Mouse (Mus musculus): ENCODE data around the gene Gnb1l. TPM values are rescaled to one million over a fixed set of nuclear protein-coding genes. Genes with fewer than 3 reads are reported as not detected.

Gnb1l gene
- polyA plus RNA-seq, 1 experiment from 2014 or later: 12.9 TPM

DNA sequence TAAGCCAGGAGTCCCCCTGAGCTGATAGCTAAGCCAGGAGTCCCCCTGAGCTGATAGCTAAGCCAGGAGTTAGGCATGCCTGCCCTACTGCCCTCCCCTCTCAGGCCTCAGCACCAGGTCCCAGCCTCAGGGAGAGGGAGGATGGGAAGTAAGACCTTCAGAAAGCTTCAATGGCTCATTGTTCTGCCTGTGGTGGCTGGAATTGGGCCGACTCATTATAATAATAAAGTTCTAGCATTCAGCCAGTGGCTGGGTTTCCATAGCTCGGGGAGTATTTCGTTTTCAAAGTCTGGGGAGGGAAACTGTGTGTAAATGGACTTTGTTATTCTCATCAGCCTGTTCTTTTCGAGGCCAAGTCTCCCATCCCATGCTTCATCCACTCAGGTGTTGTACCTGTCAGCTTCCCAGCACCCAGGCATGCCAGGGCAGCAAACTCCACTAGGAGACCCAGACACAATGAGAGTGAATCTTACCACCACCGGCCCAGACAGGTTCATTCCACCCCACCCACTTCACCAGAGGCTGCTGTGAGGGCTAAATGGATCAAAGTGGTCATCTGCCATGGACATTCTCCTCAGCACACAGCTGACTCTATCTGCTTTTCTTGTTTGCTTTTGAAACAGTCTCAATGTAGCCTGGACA, 13.6 kb upstream of the Gnb1l start:
- Histone ChIP-seq H3K36me3 (no peaks in the 10 kb centered on the region), H3K4me1 (peaks cover 11% of the 10 kb centered on the region), H3K27me3 (replicated peaks) (no peaks in the 10 kb centered on the region), H3K27ac (no peak overlapping the region), H3K4me2 (replicated peaks) (no peak overlapping the region), H3K4me3 (no peak overlapping the region), H3K9me3 (no peaks in the 10 kb centered on the region), H3K9ac (no peak overlapping the region)
- 29% methylated on average over 5 of the region's 5 CpGs for WGBS
- no peak for ATAC-seq (ENCODE audit: low FRiP score, low read depth)

DNA sequence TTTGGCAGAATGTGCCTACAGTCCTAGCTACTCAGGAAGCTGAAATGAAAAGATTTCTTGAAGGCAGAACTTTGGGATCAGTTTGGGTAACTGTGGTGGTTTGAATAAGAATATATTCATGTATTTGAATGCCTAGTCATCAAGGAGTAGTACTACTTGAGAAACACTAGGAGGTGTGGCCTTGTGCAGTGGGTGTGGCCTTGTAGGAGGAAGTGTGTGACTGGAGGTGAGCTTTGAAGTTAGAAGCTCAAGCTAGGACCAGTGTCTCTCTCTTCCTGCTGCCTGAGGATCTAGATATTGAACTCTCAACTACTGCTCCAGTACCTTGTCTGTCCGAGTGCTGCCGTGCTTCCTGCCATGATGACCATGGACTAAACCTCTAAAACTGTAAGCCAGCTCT, 12.4 kb upstream of the Gnb1l start:
- no peaks in the 10 kb centered on the region for H3K27me3 ChIP-seq (replicated peaks)
- no peak overlapping the region for H3K4me2 ChIP-seq (replicated peaks)
- 95% methylated on average over 2 of the region's 2 CpGs for WGBS
- no peaks in the 10 kb centered on the region for H3K9me3 ChIP-seq
- H3K27ac ChIP-seq: no peak overlapping the region
- no peak for ATAC-seq (ENCODE audit: low FRiP score, low read depth)
- peaks cover 11% of the 10 kb centered on the region for H3K4me1 ChIP-seq
- H3K4me3 ChIP-seq: no peak overlapping the region
- H3K36me3 ChIP-seq: no peaks in the 10 kb centered on the region
- no peak overlapping the region for H3K9ac ChIP-seq

DNA sequence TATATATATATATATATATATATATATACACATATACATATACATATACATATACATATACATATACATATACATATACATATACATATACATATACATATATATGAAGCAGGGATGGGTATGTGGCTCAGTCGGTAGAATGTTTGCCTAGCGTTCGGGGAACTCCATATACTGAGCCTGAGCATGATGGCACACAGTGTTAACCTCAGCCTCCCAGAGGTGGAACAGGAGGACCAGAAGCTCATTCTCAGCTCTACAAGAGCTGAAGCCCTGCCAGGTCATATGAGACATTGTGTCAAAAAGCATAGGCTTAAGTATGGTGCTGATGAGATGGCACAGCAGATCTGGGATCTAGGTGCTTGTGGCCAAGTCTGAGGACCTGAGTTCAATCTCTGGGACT, 8.2 kb upstream of the Gnb1l start:
- no peaks in the 10 kb centered on the region for H3K36me3 ChIP-seq
- no peak overlapping the region for H3K27ac ChIP-seq
- no peaks in the 10 kb centered on the region for H3K27me3 ChIP-seq (replicated peaks)
- no peak overlapping the region for H3K4me3 ChIP-seq
- H3K9me3 ChIP-seq: no peaks in the 10 kb centered on the region
- no peak for ATAC-seq (ENCODE audit: low FRiP score, low read depth)
- no peak overlapping the region for H3K9ac ChIP-seq
- WGBS: 96% methylated on average over 3 of the region's 3 CpGs
- H3K4me1 ChIP-seq: no peaks in the 10 kb centered on the region
- no peak overlapping the region for H3K4me2 ChIP-seq (replicated peaks)

DNA sequence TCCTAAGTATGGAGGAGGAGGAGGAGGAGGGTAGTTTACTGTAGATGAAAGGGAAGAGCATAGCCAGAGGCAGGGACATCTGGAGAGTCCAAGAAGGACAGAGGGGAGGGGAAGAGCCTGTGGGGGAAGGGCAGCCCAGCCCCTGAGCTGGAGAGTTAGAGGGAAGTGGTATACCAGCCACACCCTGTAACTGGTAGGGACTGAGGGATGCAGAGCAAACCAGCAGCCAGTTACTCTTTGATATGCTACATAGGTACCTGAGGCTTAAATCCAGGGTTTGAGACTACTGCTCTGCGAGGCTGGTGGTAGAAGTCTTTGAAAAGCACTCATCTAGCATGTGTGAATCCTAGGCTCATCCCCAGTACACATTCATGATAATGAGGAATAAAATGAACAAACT, 7.6 kb upstream of the Gnb1l start:
- Histone ChIP-seq H3K27me3 (replicated peaks) (no peaks in the 10 kb centered on the region), H3K4me1 (no peaks in the 10 kb centered on the region), H3K36me3 (no peaks in the 10 kb centered on the region), H3K4me2 (replicated peaks) (no peak overlapping the region), H3K27ac (no peak overlapping the region), H3K4me3 (no peak overlapping the region), H3K9ac (no peak overlapping the region), H3K9me3 (no peaks in the 10 kb centered on the region)
- WGBS: 68% methylated on average over 1 of the region's 1 CpGs
- ATAC-seq (ENCODE audit: low FRiP score, low read depth): no peak

DNA sequence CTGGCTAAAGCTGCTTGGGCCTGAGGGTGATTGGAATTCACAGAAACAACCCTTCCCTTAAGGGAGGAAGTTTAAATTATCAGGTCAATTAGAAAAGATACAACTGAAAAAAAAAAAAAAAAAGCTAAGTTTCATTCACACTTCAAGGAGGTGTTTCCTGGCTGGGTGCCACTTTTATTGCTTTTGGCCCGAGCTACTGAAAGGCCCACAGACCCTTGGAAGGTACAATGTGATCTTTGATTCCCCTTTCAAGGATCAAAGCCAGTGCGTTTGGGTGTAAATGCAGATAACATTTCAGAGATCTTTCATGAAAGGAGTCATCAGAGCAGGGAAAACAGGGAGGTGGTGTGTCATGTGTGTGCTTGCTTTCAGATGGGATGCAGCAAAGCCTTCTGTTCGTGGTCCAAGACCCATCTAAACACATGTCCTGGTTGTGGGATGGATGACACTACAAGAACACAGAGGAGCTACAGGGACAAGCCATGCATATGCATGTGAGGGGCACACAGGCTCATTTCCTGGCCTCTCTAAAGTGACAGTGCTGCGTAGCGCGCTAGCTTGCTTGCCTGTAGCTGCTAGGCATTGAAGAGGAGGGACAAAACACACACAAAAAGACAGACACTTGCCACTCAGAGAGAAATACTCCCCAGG, 523 bp upstream of the Gnb1l start:
- H3K4me1 ChIP-seq: peaks cover 17% of the 10 kb centered on the region
- no peaks in the 10 kb centered on the region for H3K9me3 ChIP-seq
- 4% methylated on average over 6 of the region's 6 CpGs for WGBS
- peak overlapping the region; percentile 65 for H3K4me3 ChIP-seq
- H3K27me3 ChIP-seq (replicated peaks): no peaks in the 10 kb centered on the region
- peak overlapping the region; percentile 65 for H3K9ac ChIP-seq
- peak overlapping the region; percentile 80 for H3K4me2 ChIP-seq (replicated peaks)
- peaks cover 18% of the 10 kb centered on the region; the same call in 1 of the 2 replicates for H3K36me3 ChIP-seq
- H3K27ac ChIP-seq: peak overlapping the region; percentile 69
- peak; percentile 73 for ATAC-seq (ENCODE audit: low FRiP score, low read depth)

DNA sequence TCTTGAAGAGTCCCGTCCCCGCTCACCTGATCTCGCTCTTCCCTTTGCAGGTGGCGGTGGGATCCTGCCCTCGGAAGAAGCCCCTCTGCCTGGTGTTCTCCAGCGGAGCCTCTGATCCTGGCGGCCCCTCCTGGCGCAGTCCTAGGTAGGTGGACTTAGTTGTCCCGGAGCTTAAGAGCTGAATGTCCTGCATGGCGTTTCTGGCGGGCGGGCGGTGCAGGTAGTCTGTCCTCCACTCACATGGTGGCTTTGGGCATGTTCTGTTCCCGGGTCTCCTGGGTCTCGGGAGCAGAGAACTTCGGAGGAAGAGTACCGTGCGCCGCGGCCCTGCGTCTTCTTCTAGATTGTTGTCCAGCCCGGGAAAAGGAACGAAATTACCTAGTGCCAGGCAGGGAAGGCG, 483 bp downstream of the Gnb1l start:
- ATAC-seq (ENCODE audit: low FRiP score, low read depth): peak; percentile 69; the same call in 1 of the 2 replicates
- H3K36me3 ChIP-seq: peaks cover 21% of the 10 kb centered on the region; the same call in 1 of the 2 replicates
- peak overlapping the region; percentile 65 for H3K4me3 ChIP-seq
- H3K27ac ChIP-seq: no peak overlapping the region
- H3K9ac ChIP-seq: peak overlapping the region; percentile 65
- H3K27me3 ChIP-seq (replicated peaks): no peaks in the 10 kb centered on the region
- H3K9me3 ChIP-seq: no peaks in the 10 kb centered on the region
- under 1% methylated on average over 24 of the region's 24 CpGs for WGBS
- peaks cover 17% of the 10 kb centered on the region for H3K4me1 ChIP-seq
- peak overlapping the region; percentile 80 for H3K4me2 ChIP-seq (replicated peaks)

DNA sequence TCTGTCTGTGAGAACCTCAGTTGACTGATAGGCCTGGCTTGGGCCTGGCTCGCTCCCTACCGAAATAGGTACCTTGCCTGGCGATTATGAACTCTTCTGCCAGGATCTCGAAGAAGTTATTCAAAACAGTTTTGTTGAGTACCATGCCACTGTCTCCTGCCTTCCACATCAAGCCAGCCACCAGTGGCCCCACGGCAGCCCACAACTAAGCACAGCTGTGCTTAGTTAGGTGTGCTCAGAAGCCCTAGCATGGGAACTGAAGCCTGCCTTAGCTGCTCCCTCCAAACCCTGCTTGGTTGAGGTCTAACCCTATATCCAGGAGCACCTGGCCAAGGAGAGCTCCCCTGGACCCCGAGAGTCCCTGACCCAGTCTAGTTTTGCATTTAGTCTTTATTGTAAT, 3.0 kb downstream of the Gnb1l start:
- ATAC-seq (ENCODE audit: low FRiP score, low read depth): no peak
- H3K9me3 ChIP-seq: no peaks in the 10 kb centered on the region
- H3K36me3 ChIP-seq: peaks cover 21% of the 10 kb centered on the region; the same call in 1 of the 2 replicates
- no peak overlapping the region for H3K4me3 ChIP-seq
- H3K27me3 ChIP-seq (replicated peaks): no peaks in the 10 kb centered on the region
- H3K27ac ChIP-seq: no peak overlapping the region
- H3K9ac ChIP-seq: no peak overlapping the region
- WGBS: 94% methylated on average over 6 of the region's 6 CpGs
- H3K4me1 ChIP-seq: peaks cover 17% of the 10 kb centered on the region
- H3K4me2 ChIP-seq (replicated peaks): no peak overlapping the region

DNA sequence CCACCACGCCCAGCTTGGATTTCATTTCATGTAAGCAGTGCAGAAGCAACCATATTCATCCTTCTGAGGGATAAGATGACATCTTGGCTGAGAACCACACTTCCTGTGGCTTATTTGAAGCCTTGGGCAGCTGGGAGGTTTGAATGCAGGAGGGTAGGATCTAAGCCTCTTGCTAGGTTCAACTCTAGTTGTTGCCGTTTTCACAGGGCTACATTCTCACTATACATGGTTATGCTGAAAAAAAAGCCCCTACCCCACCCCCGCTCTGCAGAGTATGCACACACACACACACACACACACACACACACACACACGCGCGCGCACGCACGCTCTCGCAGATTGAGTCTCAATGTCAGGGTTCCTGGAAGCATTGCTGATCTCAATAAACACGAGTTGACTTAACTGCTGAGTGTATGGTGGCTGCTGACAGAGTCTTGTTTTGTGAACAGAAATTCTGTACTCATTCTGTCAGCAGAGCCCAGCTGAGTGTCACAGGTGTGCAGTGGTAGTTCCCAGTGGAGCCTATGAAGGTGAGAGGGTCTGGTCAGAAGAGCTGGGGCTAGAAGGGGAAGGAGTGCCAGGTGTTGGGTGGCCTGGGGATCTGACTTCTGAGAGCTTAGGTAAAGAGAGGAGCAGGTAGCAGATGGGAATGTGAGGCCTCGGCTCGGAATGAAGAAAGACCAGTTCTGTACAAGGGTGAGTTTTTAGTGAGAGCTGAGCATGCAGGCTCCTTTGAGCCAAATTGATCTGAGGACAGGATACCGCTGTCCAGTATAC, 5.2 kb downstream of the Gnb1l start:
- no peak for ATAC-seq (ENCODE audit: low FRiP score, low read depth)
- H3K4me3 ChIP-seq: no peak overlapping the region
- no peaks in the 10 kb centered on the region for H3K9me3 ChIP-seq
- WGBS: 92% methylated on average over 14 of the region's 14 CpGs
- peaks cover 13% of the 10 kb centered on the region for H3K4me1 ChIP-seq
- H3K4me2 ChIP-seq (replicated peaks): no peak overlapping the region
- no peak overlapping the region for H3K9ac ChIP-seq
- H3K27me3 ChIP-seq (replicated peaks): no peaks in the 10 kb centered on the region
- no peak overlapping the region for H3K27ac ChIP-seq
- peaks cover 21% of the 10 kb centered on the region; the same call in 1 of the 2 replicates for H3K36me3 ChIP-seq

DNA sequence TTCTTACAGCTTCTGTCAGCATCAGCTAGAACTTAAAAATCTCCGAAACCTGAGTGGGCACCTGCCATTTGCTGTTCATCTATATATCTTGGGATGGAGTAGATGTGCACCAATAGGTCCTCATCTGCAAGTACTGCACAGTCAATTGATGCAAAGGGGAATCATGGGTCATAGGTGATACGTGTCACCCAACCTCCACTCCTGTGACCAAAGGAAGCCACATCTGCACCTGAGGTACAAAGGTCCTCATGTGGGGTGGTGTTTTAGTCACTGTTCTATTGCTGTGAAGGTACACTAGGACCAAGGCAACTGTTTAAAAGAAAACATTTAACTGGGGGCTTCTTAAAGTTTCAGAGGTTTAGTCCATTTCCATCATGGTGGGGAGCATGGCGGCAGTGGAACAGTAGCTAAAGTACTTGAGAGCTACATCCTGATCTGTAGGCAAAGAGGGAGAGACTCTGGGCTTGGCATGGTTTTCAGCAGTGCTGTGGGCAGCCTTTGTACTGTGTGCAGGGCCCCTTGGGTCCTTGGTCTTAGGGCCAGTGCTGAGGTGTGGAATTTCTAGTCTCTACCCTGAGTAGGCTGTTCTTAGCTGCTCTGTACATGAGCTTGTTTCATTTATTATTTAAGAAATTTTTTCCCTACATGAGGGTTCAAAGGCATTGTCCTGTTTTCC, 8.1 kb downstream of the Gnb1l start:
- no peak overlapping the region for H3K27ac ChIP-seq
- H3K4me2 ChIP-seq (replicated peaks): no peak overlapping the region
- no peak overlapping the region for H3K9ac ChIP-seq
- 94% methylated on average over 3 of the region's 3 CpGs for WGBS
- peaks cover 11% of the 10 kb centered on the region; the same call in 1 of the 2 replicates for H3K36me3 ChIP-seq
- peaks cover 5% of the 10 kb centered on the region; the same call in 1 of the 2 replicates for H3K4me1 ChIP-seq
- no peak for ATAC-seq (ENCODE audit: low FRiP score, low read depth)
- H3K9me3 ChIP-seq: no peaks in the 10 kb centered on the region
- no peak overlapping the region for H3K4me3 ChIP-seq
- H3K27me3 ChIP-seq (replicated peaks): no peaks in the 10 kb centered on the region

DNA sequence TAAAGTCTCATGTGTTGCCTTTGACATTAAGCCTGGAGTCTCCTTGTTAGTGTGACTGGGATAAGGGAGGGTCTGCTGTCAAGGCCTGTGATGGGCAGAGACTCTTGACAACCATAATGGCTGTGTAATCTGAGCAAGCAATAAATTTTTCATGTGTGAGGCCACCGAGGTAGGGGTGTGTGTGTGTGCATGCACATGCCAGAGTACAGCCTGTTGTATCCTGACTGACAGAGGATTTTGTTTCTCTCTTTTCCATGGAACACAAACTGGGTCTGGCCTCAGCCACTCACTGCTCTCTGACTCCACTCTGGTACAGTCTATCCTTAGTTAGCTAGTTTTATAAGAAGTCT, 8.7 kb downstream of the Gnb1l start:
- Histone ChIP-seq H3K4me1 (peaks cover 5% of the 10 kb centered on the region; the same call in 1 of the 2 replicates), H3K27ac (no peak overlapping the region), H3K4me3 (no peak overlapping the region), H3K4me2 (replicated peaks) (no peak overlapping the region), H3K9ac (no peak overlapping the region), H3K36me3 (peaks cover 6% of the 10 kb centered on the region; the same call in 1 of the 2 replicates), H3K9me3 (no peaks in the 10 kb centered on the region), H3K27me3 (replicated peaks) (no peaks in the 10 kb centered on the region)
- 47% methylated on average over 1 of the region's 1 CpGs for WGBS
- no peak for ATAC-seq (ENCODE audit: low FRiP score, low read depth)

DNA sequence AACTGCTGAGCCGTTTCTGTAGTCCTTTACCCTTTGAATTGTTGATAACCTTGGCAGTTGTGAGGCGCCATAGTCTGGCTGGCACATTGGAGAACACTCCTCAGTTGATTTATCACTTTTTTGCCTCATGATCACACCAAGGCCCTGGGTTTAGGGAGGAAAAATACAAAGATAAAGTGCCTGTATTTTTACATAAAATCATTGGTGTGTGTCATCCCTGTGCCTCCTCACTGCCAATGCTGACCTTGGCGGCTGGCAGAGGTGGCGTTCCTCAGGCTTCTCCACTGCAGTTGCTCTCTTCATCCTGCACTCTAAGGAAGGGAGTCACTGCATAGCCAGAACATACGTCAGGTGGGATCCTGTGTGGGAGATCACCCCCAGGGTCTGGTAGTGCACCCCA, 13.2 kb downstream of the Gnb1l start:
- no peak overlapping the region for H3K27ac ChIP-seq
- no peak for ATAC-seq (ENCODE audit: low FRiP score, low read depth)
- 90% methylated on average over 5 of the region's 5 CpGs for WGBS

DNA sequence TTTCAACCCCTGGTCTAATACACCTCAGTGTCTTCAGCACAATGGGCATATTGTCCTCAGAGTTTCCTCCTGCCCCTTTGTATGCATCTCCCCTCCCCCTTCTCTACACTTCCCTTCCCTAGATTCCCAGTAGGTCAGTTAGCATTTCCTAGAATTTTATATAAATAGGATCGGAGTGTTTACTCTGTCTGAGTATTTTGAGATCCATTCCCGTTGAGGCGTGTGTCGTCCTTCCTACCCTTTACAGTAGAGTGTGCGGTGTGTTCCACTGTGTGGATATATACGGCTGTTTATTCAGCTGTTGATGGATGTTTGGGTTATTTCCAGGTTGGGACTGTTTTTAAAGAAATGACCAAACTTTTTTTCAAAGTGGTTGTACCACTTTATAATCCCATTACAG, 15.0 kb downstream of the Gnb1l start:
- WGBS: 80% methylated on average over 6 of the region's 6 CpGs
- Histone ChIP-seq H3K4me2 (replicated peaks) (no peak overlapping the region), H3K36me3 (no peaks in the 10 kb centered on the region)

More for the DNA sequence above, 13.2 kb downstream of the Gnb1l start:
- Histone ChIP-seq H3K27me3 (replicated peaks) (no peaks in the 10 kb centered on the region), H3K4me2 (replicated peaks) (no peak overlapping the region), H3K36me3 (no peaks in the 10 kb centered on the region), H3K4me1 (peaks cover 5% of the 10 kb centered on the region; the same call in 1 of the 2 replicates), H3K9me3 (no peaks in the 10 kb centered on the region), H3K9ac (no peak overlapping the region), H3K4me3 (no peak overlapping the region)

More for the DNA sequence above, 15.0 kb downstream of the Gnb1l start:
- Histone ChIP-seq H3K27me3 (replicated peaks) (no peaks in the 10 kb centered on the region), H3K9ac (no peak overlapping the region), H3K27ac (no peak overlapping the region), H3K9me3 (no peaks in the 10 kb centered on the region), H3K4me3 (no peak overlapping the region), H3K4me1 (peaks cover 5% of the 10 kb centered on the region; the same call in 1 of the 2 replicates)
- no peak for ATAC-seq (ENCODE audit: low FRiP score, low read depth)

All from neural tube, embryonic 12.5 days (tissue).